Mouse (Mus musculus) liver, postnatal 0 days (tissue): ENCODE measurements around the gene Snai1.

Source experiments
- CTCF ChIP-seq: sonication (generic); IDR thresholded peaks from 2 replicates; pipeline ENCODE4 v1.5.1; 2016; ENCODE audit warnings: antibody characterized with exemption, low read depth
- EP300 ChIP-seq: IDR thresholded peaks from 2 replicates; pipeline ENCODE4 v1.6.1; 2016; ENCODE audit warnings: antibody characterized with exemption, low read depth, mild to moderate bottlenecking

DNA sequence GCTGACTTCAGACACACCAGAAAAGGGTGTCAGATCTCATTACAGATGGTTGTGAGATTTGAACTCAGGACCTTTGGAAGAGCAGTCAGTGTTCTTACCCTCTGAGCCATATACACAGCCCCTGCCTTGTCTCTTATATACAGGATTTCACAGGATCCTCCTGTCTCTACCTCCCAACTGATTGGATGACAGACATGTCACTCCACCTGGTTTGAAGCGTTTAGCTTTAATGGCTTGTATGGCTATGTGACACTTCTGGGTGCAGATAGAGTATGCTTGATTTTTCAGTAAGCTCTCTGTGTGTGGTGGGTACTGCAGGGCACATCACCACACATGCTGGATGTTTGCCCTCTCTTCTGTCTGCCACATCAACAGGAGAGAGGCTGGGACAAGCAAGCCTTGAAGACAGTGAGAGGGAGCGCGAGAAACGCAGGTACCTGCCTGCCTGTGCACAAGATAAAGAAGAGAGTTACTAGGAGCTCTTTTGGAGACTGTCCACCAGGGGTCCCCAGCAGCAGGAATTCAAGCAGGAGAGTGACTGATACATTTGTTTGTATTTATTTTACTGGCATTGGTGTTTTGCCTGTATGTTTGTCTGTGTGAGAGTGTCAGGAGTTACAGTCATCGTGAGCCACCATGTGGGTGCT is 18.3 kb upstream of the Snai1 start:
- TF ChIP-seq CTCF = peak; percentile 57
- TF ChIP-seq EP300 = no peak
